Mouse (Mus musculus) heart, adult 2 months (tissue): Measurements from ENCODE around the gene Supt5. TPM values are rescaled to one million over a fixed set of nuclear protein-coding genes. Genes with fewer than 3 reads are reported as not detected.
"Not testable (repeated sequence)": the region's sequence is repeated elsewhere in the genome, so short reads cannot be mapped to it uniquely, and the experiment has no call there.

Experiments
- DNase-seq, 2 experiments: peaks; one replicate each; pipeline ENCODE4 v3.0.0; 2021
- H3K27ac ChIP-seq: fragments of 200-600 bp; 2 replicates; pipeline ENCODE4 v1.8.1; 2022
- H3K27me3 ChIP-seq: fragments of 200-500 bp; 2 replicates; pipeline ENCODE4 v1.6.1; 2012; ENCODE audit warnings: mild to moderate bottlenecking, low read length, inconsistent platforms, mixed read lengths; ENCODE audit not compliant: control insufficient read depth, insufficient read depth
- H3K36me3 ChIP-seq: fragments of 200-500 bp; 2 replicates; pipeline ENCODE4 v1.6.1; 2012; ENCODE audit warnings: low read length, inconsistent platforms; ENCODE audit not compliant: control insufficient read depth, insufficient read depth
- H3K4me1 ChIP-seq: fragments of 200-500 bp; 2 replicates; pipeline ENCODE4 v1.6.1; 2011; ENCODE audit warnings: low read length; ENCODE audit not compliant: control insufficient read depth, insufficient read depth
- H3K4me3 ChIP-seq: fragments of 200-600 bp; 2 replicates; pipeline ENCODE4 v1.8.1; 2022
- H3K79me2 ChIP-seq: fragments of 200-500 bp; replicated peaks from 2 replicates; pipeline ENCODE4 v1.6.1; 2012; ENCODE audit warnings: mild to moderate bottlenecking, inconsistent platforms, low read length, moderate library complexity, mixed read lengths; ENCODE audit not compliant: control insufficient read depth, insufficient read depth
- H3K9ac ChIP-seq: fragments of 200-500 bp; 2 replicates; pipeline ENCODE4 v1.6.1; 2012; ENCODE audit warnings: low read depth, mild to moderate bottlenecking, control low read depth, inconsistent platforms, low read length, mixed read lengths
- CTCF ChIP-seq: fragments of 200-600 bp; IDR thresholded peaks from 2 replicates; pipeline ENCODE4 v1.8.1; 2022; ENCODE audit warnings: antibody characterized with exemption, mild to moderate bottlenecking, moderate library complexity
- EP300 ChIP-seq: fragments of 200-500 bp; IDR thresholded peaks from 2 replicates; pipeline ENCODE4 v1.6.1; 2011; ENCODE audit warnings: low read depth, low read length, control low read depth; ENCODE audit not compliant: insufficient read depth
- POLR2A ChIP-seq: fragments of 200-500 bp; IDR thresholded peaks from 2 replicates; pipeline ENCODE4 v1.6.1; 2011; ENCODE audit warnings: mild to moderate bottlenecking, low read depth, low read length, control low read depth; ENCODE audit not compliant: insufficient read depth
- WGBS: fragments of 180-500 bp; shearing (Covaris S2); methylation state at CpG from one replicate; pipeline ENCODE4 v1.1.7; 2018; 5-methylcytosine and 5-hydroxymethylcytosine counted together
- intact Hi-C: fragments of 180-260 bp; cut with DNase I; formaldehyde crosslinking; loops from one replicate; pipeline ENCODE4 v1.15.1; 2025
- long read RNA-seq: library from polyadenylated mRNA; stranded (forward); transcript quantifications from one replicate; pipeline ENCODE4 v2.0.0, GENCODE M21; 2021
- polyA plus RNA-seq: library from polyadenylated mRNA; depleted of rRNA; stranded (reverse); fragments of >200 nt; gene quantifications from 2 replicates; pipeline ENCODE4 v1.2.3, GENCODE M21; 2012; rRNA removed
- total RNA-seq, 2 experiments: library from RNA; stranded (reverse); gene quantifications; 2 replicates each; pipeline ENCODE4 v1.2.3; 2021

The Supt5 gene
- total RNA-seq (10 to 100 TPM; 52.5 to 59.9 TPM), polyA plus RNA-seq (64.3 and 72.4 TPM in 2 replicates)
- long read RNA-seq, partial matches to known transcripts: 22 of 28 reads
- long read RNA-seq, other reads (novel, unspliced or antisense): 6 of 28 reads

- Histone ChIP-seq H3K27me3 (no peaks in the 10 kb centered on the region), H3K4me3 (peak within 1 kb of the TSS; percentile 96), H3K36me3 (peaks cover 5% of the 10 kb centered on the region; the same call in 1 of the 2 replicates), H3K9ac (peak within 1 kb of the TSS; percentile 93), H3K79me2 (peaks cover 10% of the 10 kb centered on the region), H3K27ac (peak within 1 kb of the TSS; percentile 90), H3K4me1 (peaks cover 6% of the 10 kb centered on the region)
- intact Hi-C loops: loop anchor here (1.0 kb wide), 2 partner anchors 12 to 26 kb away; partner anchors contain the start of genes Rps16 and Timm50
- WGBS: under 1% methylated on average over 77 of the region's 77 CpGs
- DNase-seq: peak; percentile 97 to 98
- TF ChIP-seq POLR2A: peak; percentile 92
- TF ChIP-seq EP300: peak; percentile 73; the same call in 1 of the 2 replicates
- no peak for TF ChIP-seq CTCF
Measured at GRCm38 (mm10) chr7:28338108-28338998, at the start of gene Supt5. Gene Supt5, minus strand, starts transcription at chr7:28338746.

- H3K36me3 ChIP-seq, H3K4me3 ChIP-seq, H3K79me2 ChIP-seq, H3K27ac ChIP-seq, DNase-seq, H3K9ac ChIP-seq, H3K27me3 ChIP-seq: not testable (repeated sequence)
- peaks cover 13% of the 10 kb centered on the region for H3K4me1 ChIP-seq
- 83% methylated on average over 7 of the region's 7 CpGs for WGBS
- intact Hi-C loops: loop anchor here (5.0 kb wide), 1 partner anchor 110 kb away; the partner anchor contains the start of gene Eid2b
Measured at GRCm38 (mm10) chr7:28387384-28387783, 48.8 kb upstream of the Supt5 start.

- H3K27ac ChIP-seq, H3K36me3 ChIP-seq, DNase-seq, H3K9ac ChIP-seq, H3K79me2 ChIP-seq, H3K27me3 ChIP-seq, H3K4me3 ChIP-seq: not testable (repeated sequence)
- H3K4me1 ChIP-seq: peaks cover 15% of the 10 kb centered on the region
- 68% methylated on average over 6 of the region's 6 CpGs for WGBS
- intact Hi-C loops: loop anchor here (1.0 to 5.0 kb wide), 2 partner anchors 14 to 110 kb away; partner anchors contain the start of gene Eid2b
Measured at GRCm38 (mm10) chr7:28386877-28387276, 48.3 kb upstream of the Supt5 start.

GRCm38 (mm10) chr7:28386462-28386861, 47.9 kb upstream of the Supt5 start:
- H3K79me2 ChIP-seq: no peaks in the 10 kb centered on the region
- 1% methylated on average over 4 of the region's 4 CpGs for WGBS
- H3K4me1 ChIP-seq: peaks cover 15% of the 10 kb centered on the region
- peak; percentile 82 for TF ChIP-seq CTCF
- TF ChIP-seq EP300: peak; percentile 99
- no peak for TF ChIP-seq POLR2A
- no peak overlapping the region for H3K4me3 ChIP-seq
- no peak overlapping the region for H3K9ac ChIP-seq
- intact Hi-C loops: loop anchor here (1.0 to 5.0 kb wide), 2 partner anchors 13 to 109 kb away; partner anchors contain the start of gene Eid2b
- H3K27ac ChIP-seq: peak overlapping the region; percentile 62
- H3K36me3 ChIP-seq: no peaks in the 10 kb centered on the region
- no peaks in the 10 kb centered on the region for H3K27me3 ChIP-seq
- DNase-seq: peak; percentile 86 to 89

- TF ChIP-seq POLR2A (no peak), EP300 (no peak), CTCF (no peak)
- peak; percentile 57 to 77 for DNase-seq
- Histone ChIP-seq H3K4me1 (peaks cover 15% of the 10 kb centered on the region), H3K27ac (peak overlapping the region; percentile 62), H3K4me3 (no peak overlapping the region), H3K27me3 (no peaks in the 10 kb centered on the region), H3K79me2 (no peaks in the 10 kb centered on the region), H3K36me3 (no peaks in the 10 kb centered on the region), H3K9ac (no peak overlapping the region)
- 74% methylated on average over 7 of the region's 7 CpGs for WGBS
- intact Hi-C loops: loop anchor here (1.0 to 5.0 kb wide), 2 partner anchors 13 to 109 kb away; partner anchors contain the start of gene Eid2b
Measured at GRCm38 (mm10) chr7:28386007-28386406, 47.5 kb upstream of the Supt5 start.

GRCm38 (mm10) chr7:28385196-28385595, 46.6 kb upstream of the Supt5 start:
- Histone ChIP-seq H3K4me1 (peaks cover 19% of the 10 kb centered on the region), H3K4me3 (no peak overlapping the region), H3K9ac (no peak overlapping the region), H3K36me3 (0 out of 2 replicates have a peak, but pooled peaks cover 5% of the 10 kb centered on the region), H3K79me2 (no peaks in the 10 kb centered on the region), H3K27ac (peak overlapping the region; percentile 62), H3K27me3 (no peaks in the 10 kb centered on the region)
- TF ChIP-seq POLR2A: no peak
- no peak for TF ChIP-seq CTCF
- TF ChIP-seq EP300: no peak
- intact Hi-C loops: loop anchor here (5.0 kb wide), 1 partner anchor 108 kb away; the partner anchor contains the start of gene Eid2b
- DNase-seq: no peak
- WGBS: 88% methylated on average over 9 of the region's 9 CpGs
